Mouse (Mus musculus) ES-E14 (cell line): ENCODE results near the gene Dcdc2a.

ENCODE experiments used
- CHD2 ChIP-seq: IDR thresholded peaks from 2 replicates; pipeline ENCODE4 v1.6.1; 2014; ENCODE audit warnings: mild to moderate bottlenecking, low read depth, low read length, inconsistent platforms
- HCFC1 ChIP-seq: IDR thresholded peaks from 2 replicates; pipeline ENCODE4 v1.6.1; 2012; ENCODE audit warnings: low read length, inconsistent platforms, borderline replicate concordance; ENCODE audit not compliant: insufficient read depth
- MAFK ChIP-seq: IDR thresholded peaks from 2 replicates; pipeline ENCODE4 v1.6.1; 2014; ENCODE audit warnings: mild to moderate bottlenecking, low read depth, low read length, inconsistent platforms; ENCODE audit not compliant: insufficient read depth

DNA sequence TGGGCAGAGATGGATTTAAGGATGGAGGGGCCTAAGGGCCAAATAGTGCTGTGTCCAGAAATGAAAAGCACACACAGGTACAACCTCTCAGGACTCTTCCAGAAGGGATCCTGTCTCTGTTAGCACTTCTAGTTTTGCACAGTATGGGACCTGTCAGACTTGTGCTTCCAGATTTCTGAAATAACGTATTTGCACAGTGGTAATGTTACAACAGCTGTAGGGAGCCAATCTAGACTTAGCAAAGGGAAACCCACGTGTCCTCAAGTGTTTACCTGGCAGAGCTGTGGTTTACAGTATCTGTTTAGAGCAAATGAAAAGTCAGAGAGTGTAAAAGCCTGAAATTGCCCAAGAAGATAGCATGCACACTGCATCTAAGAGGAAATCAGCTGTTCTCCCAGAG, 104.1 kb downstream of the Dcdc2a start:
- TF ChIP-seq MAFK (no peak), CHD2 (no peak), HCFC1 (no peak)
